Comparison of ENCODE assay signal across 8 mouse cellular contexts in genomic region chr6:67036356-67036811, GRCm38 (mm10). TPM values are rescaled to one million over a fixed set of nuclear protein-coding genes. Genes with fewer than 3 reads are reported as not detected.
A peak's percentile ranks its signal among the peaks of the same experiment; 100 is the strongest.
DNase-seq lines count a peak whose midpoint lies in the region; ATAC-seq and TF ChIP-seq lines count a peak whose summit lies in the region.

No protein-coding gene starts in this region.

- H3K9ac ChIP-seq in forebrain, embryonic 11.5 days (ENCODE audit: low read length) = peak overlapping the region; percentile 87
- peak overlapping the region; percentile 75 for H3K9ac ChIP-seq in heart, embryonic 16.5 days (ENCODE audit: low read length)
- peak overlapping the region; percentile 98 for H3K9ac ChIP-seq in liver, embryonic 14.5 days (replicated peaks)
- H3K9ac ChIP-seq in stomach, embryonic 15.5 days = peak overlapping the region; percentile 86; the same call in 1 of the 2 replicates

- peak overlapping the region; percentile 81 for H3K27ac ChIP-seq in forebrain, embryonic 11.5 days (ENCODE audit: low read depth, low read length)
- peak overlapping the region; percentile 67 for H3K27ac ChIP-seq in heart, embryonic 16.5 days (ENCODE audit: low read length)
- H3K27ac ChIP-seq in liver, embryonic 14.5 days = peak overlapping the region; percentile 96
- peak overlapping the region; percentile 92 for H3K27ac ChIP-seq in stomach, embryonic 15.5 days

- H3K27me3 ChIP-seq in E14TG2a.4 (ENCODE audit: insufficient read depth, low read length) = no peaks in the 10 kb centered on the region
- no peaks in the 10 kb centered on the region for H3K27me3 ChIP-seq in forebrain, embryonic 11.5 days (ENCODE audit: control insufficient read depth, insufficient read depth, low read length)
- no peaks in the 10 kb centered on the region for H3K27me3 ChIP-seq in heart, embryonic 16.5 days (ENCODE audit: control insufficient read depth, insufficient read depth, low read length)
- no peaks in the 10 kb centered on the region for H3K27me3 ChIP-seq in liver, embryonic 14.5 days (ENCODE audit: control insufficient read depth, insufficient read depth, low read length)
- no peaks in the 10 kb centered on the region for H3K27me3 ChIP-seq in stomach, embryonic 15.5 days (replicated peaks)

- peaks cover 48% of the 10 kb centered on the region for H3K4me1 ChIP-seq in E14TG2a.4 (replicated peaks; ENCODE audit: low read depth, low read length)
- 0 out of 2 replicates have a peak, but pooled peaks cover 3% of the 10 kb centered on the region for H3K4me1 ChIP-seq in forebrain, embryonic 11.5 days (replicated peaks; ENCODE audit: control insufficient read depth, insufficient read depth, low read length)
- H3K4me1 ChIP-seq in heart, embryonic 16.5 days (ENCODE audit: control insufficient read depth, insufficient read depth, low read length) = peaks cover 7% of the 10 kb centered on the region
- H3K4me1 ChIP-seq in liver, embryonic 14.5 days (replicated peaks; ENCODE audit: control insufficient read depth in 2 of 2, insufficient read depth in 2 of 2, low read length in 1 of 2) = peaks cover 14 to 19% of the 10 kb centered on the region in 2 experiments
- H3K4me1 ChIP-seq in stomach, embryonic 15.5 days = peaks cover 3% of the 10 kb centered on the region; the same call in 1 of the 2 replicates

- no peak for TF ChIP-seq CTCF in E14TG2a.4 (conservative IDR thresholded peaks at IDR 0.05; ENCODE audit: low read length)
- peak; percentile 87 for TF ChIP-seq CTCF in liver, embryonic 14.5 days (IDR thresholded peaks at IDR 0.05; ENCODE audit: low read depth)

- H3K36me3 ChIP-seq in E14TG2a.4 (ENCODE audit: insufficient read depth, low read length) = peaks cover 24% of the 10 kb centered on the region
- no peaks in the 10 kb centered on the region for H3K36me3 ChIP-seq in forebrain, embryonic 11.5 days (ENCODE audit: control insufficient read depth, insufficient read depth, low read length)
- H3K36me3 ChIP-seq in heart, embryonic 16.5 days (ENCODE audit: control insufficient read depth, insufficient read depth) = no peaks in the 10 kb centered on the region
- peaks cover 18% of the 10 kb centered on the region for H3K36me3 ChIP-seq in liver, embryonic 14.5 days (replicated peaks; ENCODE audit: control insufficient read depth, insufficient read depth, low read depth)
- H3K36me3 ChIP-seq in stomach, embryonic 15.5 days = no peaks in the 10 kb centered on the region

- ATAC-seq in forebrain, embryonic 11.5 days (replicated peaks; ENCODE audit: low FRiP score) = peak; percentile 70
- peak; percentile 70 for ATAC-seq in heart, embryonic 16.5 days (replicated peaks; ENCODE audit: extremely low read depth, insufficient read depth, low FRiP score)
- peak; percentile 71 for ATAC-seq in liver, embryonic 14.5 days (ENCODE audit: insufficient read depth)
- ATAC-seq in stomach, embryonic 15.5 days (ENCODE audit: insufficient read depth, low FRiP score, low read depth) = peak; percentile 73

- WGBS in forebrain, embryonic 11.5 days = 1% methylated on average over 29 of the region's 29 CpGs
- WGBS in heart, embryonic 16.5 days = 0% methylated on average over 29 of the region's 29 CpGs
- under 1% methylated on average over 29 of the region's 29 CpGs for WGBS in liver, embryonic 14.5 days (ENCODE audit: insufficient replicate concordance)
- WGBS in stomach, embryonic 15.5 days = under 1% methylated on average over 29 of the region's 29 CpGs

- H3K9me3 ChIP-seq in E14TG2a.4 (ENCODE audit: low read length) = no peaks in the 10 kb centered on the region
- no peaks in the 10 kb centered on the region for H3K9me3 ChIP-seq in forebrain, embryonic 11.5 days (ENCODE audit: control insufficient read depth, low read length)
- no peaks in the 10 kb centered on the region for H3K9me3 ChIP-seq in heart, embryonic 16.5 days (replicated peaks; ENCODE audit: control insufficient read depth, low read length)
- H3K9me3 ChIP-seq in liver, embryonic 14.5 days (ENCODE audit: control insufficient read depth, low read length) = no peaks in the 10 kb centered on the region
- H3K9me3 ChIP-seq in stomach, embryonic 15.5 days = no peaks in the 10 kb centered on the region

- H3K4me2 ChIP-seq in forebrain, embryonic 11.5 days (ENCODE audit: low read depth, low read length, severe bottlenecking) = peak overlapping the region; percentile 68
- H3K4me2 ChIP-seq in heart, embryonic 16.5 days (ENCODE audit: low read depth, low read length) = peak overlapping the region; percentile 98
- H3K4me2 ChIP-seq in liver, embryonic 14.5 days (ENCODE audit: low read depth) = peak overlapping the region; percentile 69
- H3K4me2 ChIP-seq in stomach, embryonic 15.5 days = peak overlapping the region; percentile 84

- peak; percentile 52; the same call in 1 of the 2 replicates for TF ChIP-seq EP300 in liver, embryonic 14.5 days (IDR thresholded peaks at IDR 0.05; ENCODE audit: low read depth)

- H3K4me3 ChIP-seq in E14TG2a.4 (replicated peaks; ENCODE audit: low read length) = peak overlapping the region; percentile 95
- H3K4me3 ChIP-seq in forebrain, embryonic 11.5 days (ENCODE audit: low read depth, low read length) = peak overlapping the region; percentile 75
- H3K4me3 ChIP-seq in heart, embryonic 16.5 days (ENCODE audit: low read length) = peak overlapping the region; percentile 64
- peak overlapping the region; percentile 91 to 97 for H3K4me3 ChIP-seq in liver, embryonic 14.5 days (ENCODE audit: insufficient read depth in 1 of 2, low read depth in 2 of 2, low read length in 2 of 2)
- H3K4me3 ChIP-seq in stomach, embryonic 15.5 days (replicated peaks) = peak overlapping the region; percentile 93

- peak; percentile 80 for DNase-seq in c-Kit-positive CD71-positive TER-119-negative erythroid progenitor cells, embryonic 14.5 days (ENCODE audit: low read depth)
- DNase-seq in forebrain, embryonic 11.5 days (ENCODE audit: low spot score) = peak; percentile 90
- DNase-seq in kidney, postnatal 25 days = peak; percentile 93 to 94
- DNase-seq in liver, embryonic 14.5 days (ENCODE audit: low read depth in 3 of 3, low spot score in 3 of 3) = peak; percentile 79 to 82 (median 81)
- peak; percentile 81 for DNase-seq in neural tube, embryonic 10.5 days (ENCODE audit: extremely low spot score, low spot score)

RNA-seq across cellular contexts. Expression of gene Gadd45a, which starts 0.9 kb away (rescaled TPM):
- 19.7 and 23.2 TPM in 2 replicates for polyA plus RNA-seq in forebrain, embryonic 11.5 days (2014; fragmentation: Nextera tagmentation; extraction: Ambion mirVana)
- polyA plus RNA-seq in heart, embryonic 16.5 days (2015; fragmentation: Nextera tagmentation; extraction: Ambion mirVana) = 6.5 and 6.9 TPM in 2 replicates
- 70.1 and 90.4 TPM in 2 replicates for polyA plus RNA-seq in liver, embryonic 14.5 days (2012; rRNA removed)
- 49.8 and 56.8 TPM in 2 replicates for polyA plus RNA-seq in liver, embryonic 14.5 days (2014; fragmentation: Nextera tagmentation; extraction: Ambion mirVana)
- polyA plus RNA-seq in stomach, embryonic 15.5 days (2015; fragmentation: Nextera tagmentation; extraction: Ambion mirVana) = 26.7 and 31.5 TPM in 2 replicates

Comparison
In these comparisons a context has a peak if more than half of its experiments do, and no peak if none do; other contexts are left out.
1. Peak in every context shown above with its lines: DNase-seq, ATAC-seq, H3K4me3 ChIP-seq and H3K27ac ChIP-seq.